Mouse (Mus musculus) hindbrain, embryonic 13.5 days (tissue): ENCODE measurements around the gene Cd8b1. TPM values are rescaled to one million over a fixed set of nuclear protein-coding genes. Genes with fewer than 3 reads are reported as not detected.

Experiments used
- ATAC-seq: fragments of 200-750 bp; cut with Nextera tagmentation; 2 replicates; pipeline ENCODE4 v1.8.0; 2017; ENCODE audit warnings: moderate TSS enrichment; ENCODE audit not compliant: low FRiP score
- H3K27ac ChIP-seq: fragments of 300-500 bp; sonication (generic); 2 replicates; pipeline ENCODE4 v1.5.1; 2015; ENCODE audit warnings: inconsistent platforms, mild to moderate bottlenecking, moderate library complexity
- H3K27me3 ChIP-seq: fragments of 300-500 bp; sonication (generic); 2 replicates; pipeline ENCODE4 v1.6.1; 2015; ENCODE audit warnings: mild to moderate bottlenecking, inconsistent platforms
- H3K36me3 ChIP-seq: fragments of 300-500 bp; sonication (generic); 2 replicates; pipeline ENCODE4 v1.6.1; 2015; ENCODE audit warnings: mild to moderate bottlenecking, inconsistent platforms
- H3K4me1 ChIP-seq: fragments of 300-500 bp; sonication (generic); replicated peaks from 2 replicates; pipeline ENCODE4 v1.6.1; 2015; ENCODE audit warnings: inconsistent platforms
- H3K4me2 ChIP-seq: fragments of 300-500 bp; sonication (generic); 2 replicates; pipeline ENCODE4 v1.6.1; 2015; ENCODE audit warnings: inconsistent platforms, mild to moderate bottlenecking, moderate library complexity
- H3K4me3 ChIP-seq: fragments of 300-500 bp; sonication (generic); 2 replicates; pipeline ENCODE4 v1.5.1; 2015; ENCODE audit warnings: mild to moderate bottlenecking, inconsistent platforms
- H3K9ac ChIP-seq: fragments of 300-500 bp; sonication (generic); 2 replicates; pipeline ENCODE4 v1.6.1; 2015; ENCODE audit warnings: mild to moderate bottlenecking, inconsistent platforms
- H3K9me3 ChIP-seq: fragments of 300-500 bp; sonication (generic); 2 replicates; pipeline ENCODE4 v1.6.1; 2016; ENCODE audit warnings: inconsistent platforms
- WGBS: fragments of 180-500 bp; shearing (Covaris S2); methylation state at CpG from one replicate; pipeline ENCODE4 v1.1.7; 2015; 5-methylcytosine and 5-hydroxymethylcytosine counted together
- polyA plus RNA-seq: library from polyadenylated mRNA; unstranded; fragments of >200 nt; fragmentation: Nextera tagmentation; extraction: Ambion mirVana; gene quantifications from 2 replicates; pipeline ENCODE4 v1.2.1, GENCODE M21; 2015

Gene Cd8b1
- polyA plus RNA-seq, 1 experiment from 2014 or later: 0.10 TPM

DNA sequence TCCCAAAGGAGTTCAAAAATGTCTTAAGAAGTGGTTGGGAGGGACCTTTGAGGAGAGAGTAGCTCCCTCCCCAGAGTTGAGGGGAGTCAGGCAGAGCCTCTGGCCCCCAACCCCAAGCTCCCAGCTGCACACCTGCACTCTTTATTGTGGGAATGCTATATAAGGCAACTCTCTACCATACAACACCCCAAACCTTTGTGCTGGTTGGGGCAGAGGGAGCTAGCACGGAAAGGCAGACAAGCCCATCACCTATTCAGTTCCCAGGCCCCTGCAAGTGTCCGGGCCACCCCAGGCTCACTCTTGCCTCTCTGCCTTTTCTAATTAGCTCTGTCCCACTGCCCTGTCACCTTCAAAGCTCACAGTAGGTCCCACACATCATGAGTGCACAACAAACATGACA, 31.1 kb downstream of the Cd8b1 start:
- H3K36me3 ChIP-seq: no peaks in the 10 kb centered on the region
- H3K9me3 ChIP-seq: no peaks in the 10 kb centered on the region
- ATAC-seq: no peak
- no peak overlapping the region for H3K4me2 ChIP-seq
- H3K4me1 ChIP-seq: no peaks in the 10 kb centered on the region
- H3K9ac ChIP-seq: no peak overlapping the region
- no peak overlapping the region for H3K4me3 ChIP-seq
- no peak overlapping the region for H3K27ac ChIP-seq
- WGBS: 77% methylated on average over 2 of the region's 2 CpGs
- H3K27me3 ChIP-seq: no peaks in the 10 kb centered on the region

DNA sequence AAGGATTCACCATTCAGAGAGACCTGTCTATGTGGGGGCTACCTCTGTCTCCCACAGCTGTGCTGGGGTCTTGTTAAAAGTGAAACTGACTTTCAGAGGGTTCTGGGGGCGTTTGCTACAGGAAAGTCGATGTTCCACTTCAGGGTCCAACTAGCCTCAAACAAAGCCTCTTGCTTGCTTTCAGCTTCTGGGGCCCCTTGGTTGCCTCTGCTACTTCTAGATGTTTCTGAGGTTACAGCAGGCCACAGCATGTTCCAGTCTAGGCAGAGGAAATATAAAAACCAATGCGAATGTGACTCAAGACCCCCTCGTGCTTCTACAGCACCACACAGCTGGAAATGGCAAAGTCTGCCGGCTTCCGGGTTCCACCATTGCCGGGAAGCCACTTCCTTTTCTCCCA, 34.9 kb downstream of the Cd8b1 start:
- H3K4me3 ChIP-seq: no peak overlapping the region
- H3K4me2 ChIP-seq: no peak overlapping the region
- H3K36me3 ChIP-seq: no peaks in the 10 kb centered on the region
- WGBS: 91% methylated on average over 7 of the region's 7 CpGs
- no peaks in the 10 kb centered on the region for H3K27me3 ChIP-seq
- H3K9me3 ChIP-seq: no peaks in the 10 kb centered on the region
- no peak overlapping the region for H3K27ac ChIP-seq
- no peaks in the 10 kb centered on the region for H3K4me1 ChIP-seq
- no peak overlapping the region for H3K9ac ChIP-seq
- ATAC-seq: no peak

DNA sequence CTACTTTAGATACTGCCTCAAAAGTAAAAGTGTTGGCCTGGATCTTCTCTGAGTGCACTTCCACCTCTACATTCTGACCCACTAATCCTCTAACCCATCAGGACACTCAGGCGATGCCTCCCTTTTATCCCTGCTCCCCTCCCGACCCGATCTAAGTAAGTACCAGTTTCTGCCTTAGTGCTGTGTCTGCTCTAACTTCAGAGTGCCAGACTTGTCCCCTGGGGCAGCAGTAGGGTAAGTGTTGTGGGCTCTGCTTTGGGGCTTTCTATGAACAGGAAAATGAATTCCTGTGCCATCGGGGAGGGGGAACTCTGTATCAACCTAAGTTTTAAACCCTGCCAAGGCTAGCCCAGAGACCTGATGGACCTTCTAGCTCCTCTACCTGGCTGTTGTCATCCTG, 37.6 kb downstream of the Cd8b1 start:
- no peak overlapping the region for H3K4me3 ChIP-seq
- H3K36me3 ChIP-seq: no peaks in the 10 kb centered on the region
- no peak overlapping the region for H3K27ac ChIP-seq
- H3K27me3 ChIP-seq: no peaks in the 10 kb centered on the region
- no peak overlapping the region for H3K4me2 ChIP-seq
- no peak for ATAC-seq
- H3K9ac ChIP-seq: no peak overlapping the region
- no peaks in the 10 kb centered on the region for H3K9me3 ChIP-seq
- no peaks in the 10 kb centered on the region for H3K4me1 ChIP-seq
- WGBS: 82% methylated on average over 4 of the region's 4 CpGs

DNA sequence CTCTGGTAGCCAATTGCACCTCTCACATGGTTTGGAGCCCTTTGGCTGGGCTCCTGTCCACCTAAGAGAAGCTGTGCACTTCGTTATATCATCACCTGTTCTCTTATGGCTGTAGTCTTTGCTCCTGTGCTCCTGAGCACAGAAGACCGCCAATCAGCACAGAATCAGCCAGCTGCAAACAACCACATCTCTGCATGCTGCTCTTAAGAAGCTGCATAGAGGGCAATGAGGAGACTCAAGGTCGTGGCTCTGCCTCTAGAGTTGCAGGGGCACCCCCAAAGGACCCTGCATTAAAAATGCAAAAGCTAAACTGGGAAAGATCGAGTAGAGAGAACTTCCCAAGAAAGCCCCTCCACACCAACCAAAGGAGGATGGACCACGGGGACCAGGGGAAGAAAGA, 38.2 kb downstream of the Cd8b1 start:
- Histone ChIP-seq H3K36me3 (no peaks in the 10 kb centered on the region), H3K27me3 (no peaks in the 10 kb centered on the region), H3K4me3 (no peak overlapping the region), H3K4me1 (no peaks in the 10 kb centered on the region), H3K9me3 (no peaks in the 10 kb centered on the region), H3K27ac (no peak overlapping the region), H3K4me2 (no peak overlapping the region), H3K9ac (no peak overlapping the region)
- WGBS: 71% methylated on average over 5 of the region's 5 CpGs
- ATAC-seq: no peak

DNA sequence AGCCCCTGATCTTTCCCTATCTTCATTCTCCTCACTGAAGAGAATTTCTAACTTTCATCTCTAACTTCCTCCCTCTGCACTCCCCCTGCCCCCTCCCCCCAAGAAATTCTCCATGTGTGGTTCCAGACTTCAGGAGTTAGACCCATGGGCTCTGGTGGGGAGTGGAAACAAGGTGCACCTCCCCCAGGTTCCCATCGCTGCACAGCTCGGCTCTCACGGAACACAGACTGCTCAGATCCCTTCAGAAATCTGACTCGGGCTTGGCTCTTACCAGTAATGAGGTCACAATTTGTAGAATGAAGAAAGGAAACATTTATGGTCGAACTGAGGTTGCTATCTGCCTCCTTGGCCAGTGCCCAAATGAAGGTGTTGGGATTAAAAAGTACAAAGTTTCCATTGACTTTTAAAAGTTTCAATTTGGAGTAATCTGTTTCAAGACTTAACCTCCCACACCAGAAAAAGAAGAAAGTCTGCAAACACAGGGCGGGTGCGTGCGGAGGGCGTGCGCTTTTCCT, 38.6 kb downstream of the Cd8b1 start:
- Histone ChIP-seq H3K36me3 (no peaks in the 10 kb centered on the region), H3K9me3 (no peaks in the 10 kb centered on the region), H3K4me1 (no peaks in the 10 kb centered on the region), H3K27me3 (no peaks in the 10 kb centered on the region), H3K27ac (no peak overlapping the region), H3K4me3 (no peak overlapping the region), H3K9ac (no peak overlapping the region), H3K4me2 (no peak overlapping the region)
- no peak for ATAC-seq
- WGBS: 91% methylated on average over 10 of the region's 10 CpGs

GRCm38 (mm10) chr6:71363995-71364394, 41.4 kb downstream of the Cd8b1 start:
- Histone ChIP-seq H3K36me3 (no peaks in the 10 kb centered on the region), H3K27me3 (no peaks in the 10 kb centered on the region), H3K9me3 (no peaks in the 10 kb centered on the region), H3K4me2 (no peak overlapping the region), H3K4me1 (no peaks in the 10 kb centered on the region), H3K9ac (no peak overlapping the region), H3K4me3 (no peak overlapping the region), H3K27ac (no peak overlapping the region)
- no peak for ATAC-seq
- WGBS: 65% methylated on average over 2 of the region's 2 CpGs

DNA sequence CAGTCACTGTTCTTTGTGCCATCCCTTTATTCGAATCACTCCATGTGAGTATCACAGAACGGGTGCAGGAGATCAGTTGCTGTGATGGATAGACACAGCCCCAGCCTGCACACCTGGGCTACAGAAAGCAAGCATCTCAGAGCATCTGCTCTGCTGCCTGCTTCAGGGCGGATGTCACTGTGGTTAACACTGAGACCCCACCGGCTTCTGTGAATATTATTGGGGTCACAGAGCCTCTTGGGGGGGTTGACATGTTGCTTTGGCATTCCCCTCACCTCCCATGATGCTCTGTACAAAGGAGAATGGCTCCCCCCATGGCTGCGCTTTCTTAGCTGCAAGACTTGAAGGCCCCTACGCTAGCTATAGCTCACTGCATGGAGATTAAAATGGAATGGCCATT, 46.8 kb downstream of the Cd8b1 start:
- Histone ChIP-seq H3K27me3 (no peaks in the 10 kb centered on the region), H3K4me3 (no peak overlapping the region), H3K9me3 (no peaks in the 10 kb centered on the region), H3K36me3 (no peaks in the 10 kb centered on the region), H3K4me2 (no peak overlapping the region), H3K27ac (no peak overlapping the region), H3K9ac (no peak overlapping the region), H3K4me1 (no peaks in the 10 kb centered on the region)
- no peak for ATAC-seq
- 94% methylated on average over 6 of the region's 6 CpGs for WGBS

- H3K9ac ChIP-seq: no peak overlapping the region
- H3K9me3 ChIP-seq: no peaks in the 10 kb centered on the region
- ATAC-seq: no peak
- H3K36me3 ChIP-seq: no peaks in the 10 kb centered on the region
- H3K4me3 ChIP-seq: no peak overlapping the region
- 90% methylated on average over 5 of the region's 5 CpGs for WGBS
- H3K4me1 ChIP-seq: no peaks in the 10 kb centered on the region
- no peak overlapping the region for H3K27ac ChIP-seq
- H3K27me3 ChIP-seq: no peaks in the 10 kb centered on the region
- no peak overlapping the region for H3K4me2 ChIP-seq
Measured at GRCm38 (mm10) chr6:71371085-71371605, 48.6 kb downstream of the Cd8b1 start.

DNA sequence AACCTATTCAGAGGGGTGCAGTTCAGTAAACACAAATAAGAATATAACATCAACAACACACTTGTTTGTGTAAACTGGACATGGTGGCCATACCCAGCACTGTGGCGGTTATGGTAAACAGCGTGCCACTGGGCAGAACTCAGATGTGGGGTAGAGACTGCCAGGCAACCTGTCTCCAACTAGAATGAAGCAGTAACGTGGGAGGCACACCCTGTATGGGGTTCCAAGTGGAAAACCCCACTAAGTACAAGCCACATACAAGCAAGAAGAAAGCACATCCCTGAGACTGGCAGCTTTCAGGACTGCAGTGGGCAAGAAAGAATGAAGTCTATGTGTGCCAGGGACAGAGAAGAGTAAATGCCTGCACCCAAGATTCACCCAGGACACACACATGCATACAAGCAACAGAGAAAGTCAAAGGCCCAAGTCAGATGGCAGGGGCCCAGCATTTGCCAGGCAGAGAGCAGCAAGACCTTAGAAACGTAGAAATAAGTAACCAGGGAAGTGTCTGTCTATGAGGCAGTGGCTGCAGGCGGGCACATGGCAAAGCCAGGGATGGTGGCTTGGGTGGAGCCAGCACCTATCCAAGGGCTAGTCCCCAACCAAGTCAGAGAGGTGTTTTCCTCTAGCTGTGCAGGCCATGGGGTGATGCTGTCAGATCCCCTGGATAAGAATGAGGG, 49.6 kb downstream of the Cd8b1 start:
- no peaks in the 10 kb centered on the region for H3K9me3 ChIP-seq
- ATAC-seq: no peak
- no peak overlapping the region for H3K4me2 ChIP-seq
- no peaks in the 10 kb centered on the region for H3K4me1 ChIP-seq
- no peaks in the 10 kb centered on the region for H3K27me3 ChIP-seq
- no peak overlapping the region for H3K9ac ChIP-seq
- WGBS: 83% methylated on average over 5 of the region's 5 CpGs
- H3K4me3 ChIP-seq: no peak overlapping the region
- no peaks in the 10 kb centered on the region for H3K36me3 ChIP-seq
- no peak overlapping the region for H3K27ac ChIP-seq

- 84% methylated on average over 14 of the region's 14 CpGs for WGBS
- H3K9me3 ChIP-seq: no peaks in the 10 kb centered on the region
- no peaks in the 10 kb centered on the region for H3K36me3 ChIP-seq
- H3K4me3 ChIP-seq: no peak within 1 kb of the TSS
- H3K27ac ChIP-seq: no peak within 1 kb of the TSS
- no peak for ATAC-seq
- no peak within 1 kb of the TSS for H3K9ac ChIP-seq
- H3K4me2 ChIP-seq: no peak within 1 kb of the TSS
- H3K27me3 ChIP-seq: no peaks in the 10 kb centered on the region
- no peaks in the 10 kb centered on the region for H3K4me1 ChIP-seq
Measured at GRCm38 (mm10) chr6:71373249-71373775, 50.7 kb downstream of the Cd8b1 start, which contains the start of gene Cd8a. Gene Cd8a, plus strand, starts transcription at chr6:71373427.

- Histone ChIP-seq H3K4me1 (no peaks in the 10 kb centered on the region), H3K27me3 (no peaks in the 10 kb centered on the region), H3K9ac (no peak overlapping the region), H3K9me3 (no peaks in the 10 kb centered on the region), H3K4me3 (no peak overlapping the region), H3K36me3 (no peaks in the 10 kb centered on the region), H3K27ac (no peak overlapping the region), H3K4me2 (no peak overlapping the region)
- 90% methylated on average over 19 of the region's 19 CpGs for WGBS
- no peak for ATAC-seq
Measured at GRCm38 (mm10) chr6:71374311-71374829, 51.8 kb downstream of the Cd8b1 start.

GRCm38 (mm10) chr6:71374921-71375320, 52.3 kb downstream of the Cd8b1 start:
- ATAC-seq: no peak
- H3K9me3 ChIP-seq: no peaks in the 10 kb centered on the region
- no peaks in the 10 kb centered on the region for H3K4me1 ChIP-seq
- 75% methylated on average over 2 of the region's 2 CpGs for WGBS
- no peak overlapping the region for H3K27ac ChIP-seq
- H3K9ac ChIP-seq: no peak overlapping the region
- H3K4me3 ChIP-seq: no peak overlapping the region
- no peak overlapping the region for H3K4me2 ChIP-seq
- H3K36me3 ChIP-seq: no peaks in the 10 kb centered on the region
- no peaks in the 10 kb centered on the region for H3K27me3 ChIP-seq

- no peak for ATAC-seq
- Histone ChIP-seq H3K27me3 (no peaks in the 10 kb centered on the region), H3K36me3 (no peaks in the 10 kb centered on the region), H3K27ac (no peak overlapping the region), H3K9ac (no peak overlapping the region), H3K9me3 (no peaks in the 10 kb centered on the region), H3K4me2 (no peak overlapping the region), H3K4me1 (no peaks in the 10 kb centered on the region), H3K4me3 (no peak overlapping the region)
- WGBS: 97% methylated on average over 13 of the region's 13 CpGs
Measured at GRCm38 (mm10) chr6:71376711-71377110, 54.1 kb downstream of the Cd8b1 start.
